Mouse (Mus musculus): ENCODE measurements around the gene Snx8.

- TF ChIP-seq CTCF (IDR thresholded peaks at IDR 0.05; ENCODE audit: borderline replicate concordance, extremely low read depth, insufficient read depth, insufficient read length) (no peak), POLR2A (IDR thresholded peaks at IDR 0.05; ENCODE audit: borderline replicate concordance, extremely low read depth, insufficient read depth, insufficient read length, poor library complexity, severe bottlenecking) (no peak)
These were observed 67.1 kb downstream of the Snx8 start for GRCm38 (mm10) chr5:140321756-140322575.
